Mouse (Mus musculus): ENCODE measurements around the gene Zfp277. TPM values are rescaled to one million over a fixed set of nuclear protein-coding genes. Genes with fewer than 3 reads are reported as not detected.

The Zfp277 gene
- total RNA-seq, 4 experiments from 2014 or later = 19.8 to 23.3 (median 20.0) TPM

Other genes starting within 250 kb of the Zfp277 start
- 1 to 10 TPM; 1.2 to 3.4 (median 1.7) TPM for gene Lsmem1, start 246.4 kb downstream of the Zfp277 start, total RNA-seq (2022)
- 10 to 100 TPM; 73.2 to 98.4 (median 90.6) TPM for gene Ifrd1, start 197.4 kb downstream of the Zfp277 start, total RNA-seq (2022)
- 10 to 100 TPM; 81.2 to 91.5 (median 85.3) TPM for gene Dock4, start 50 bp upstream of the Zfp277 start, total RNA-seq (2022)